Mouse (Mus musculus) C2C12 (cell line): Measurements from ENCODE around the gene Pnpo.

Experiments
- CTCF ChIP-seq: IDR thresholded peaks from one replicate; pipeline ENCODE4 v1.5.1; 2011; ENCODE audit not compliant: control insufficient read depth, insufficient read depth, insufficient read length
- FOSL1 ChIP-seq: IDR thresholded peaks from one replicate; pipeline ENCODE4 v1.8.0; 2011; ENCODE audit warnings: mild to moderate bottlenecking, low read length; ENCODE audit not compliant: poor library complexity, insufficient read depth, severe bottlenecking
- MAX ChIP-seq: IDR thresholded peaks from one replicate; pipeline ENCODE4 v1.6.1; 2011; ENCODE audit warnings: mild to moderate bottlenecking, control low read depth
- MYOG ChIP-seq: IDR thresholded peaks from one replicate; pipeline ENCODE4 v1.6.1; 2011; ENCODE audit not compliant: control insufficient read depth, insufficient read length; ENCODE audit errors: extremely low read depth
- USF1 ChIP-seq: IDR thresholded peaks from one replicate; pipeline ENCODE4 v1.6.1; 2011; ENCODE audit warnings: low read depth, mild to moderate bottlenecking, control low read depth, moderate library complexity

- TF ChIP-seq MAX (no peak), CTCF (peak; percentile 77), USF1 (no peak), MYOG (no peak), FOSL1 (no peak)
Measured at GRCm38 (mm10) chr11:96910003-96910402, 33.8 kb downstream of the Pnpo start.
